Mouse (Mus musculus) heart, adult 2 months (tissue): ENCODE measurements around the gene Popdc2.

Source experiments
- CTCF ChIP-seq: fragments of 200-600 bp; IDR thresholded peaks from 2 replicates; pipeline ENCODE4 v1.8.1; 2022; ENCODE audit warnings: antibody characterized with exemption, mild to moderate bottlenecking, moderate library complexity
- POLR2A ChIP-seq: fragments of 200-500 bp; IDR thresholded peaks from 2 replicates; pipeline ENCODE4 v1.6.1; 2011; ENCODE audit warnings: mild to moderate bottlenecking, low read depth, low read length, control low read depth; ENCODE audit not compliant: insufficient read depth

DNA sequence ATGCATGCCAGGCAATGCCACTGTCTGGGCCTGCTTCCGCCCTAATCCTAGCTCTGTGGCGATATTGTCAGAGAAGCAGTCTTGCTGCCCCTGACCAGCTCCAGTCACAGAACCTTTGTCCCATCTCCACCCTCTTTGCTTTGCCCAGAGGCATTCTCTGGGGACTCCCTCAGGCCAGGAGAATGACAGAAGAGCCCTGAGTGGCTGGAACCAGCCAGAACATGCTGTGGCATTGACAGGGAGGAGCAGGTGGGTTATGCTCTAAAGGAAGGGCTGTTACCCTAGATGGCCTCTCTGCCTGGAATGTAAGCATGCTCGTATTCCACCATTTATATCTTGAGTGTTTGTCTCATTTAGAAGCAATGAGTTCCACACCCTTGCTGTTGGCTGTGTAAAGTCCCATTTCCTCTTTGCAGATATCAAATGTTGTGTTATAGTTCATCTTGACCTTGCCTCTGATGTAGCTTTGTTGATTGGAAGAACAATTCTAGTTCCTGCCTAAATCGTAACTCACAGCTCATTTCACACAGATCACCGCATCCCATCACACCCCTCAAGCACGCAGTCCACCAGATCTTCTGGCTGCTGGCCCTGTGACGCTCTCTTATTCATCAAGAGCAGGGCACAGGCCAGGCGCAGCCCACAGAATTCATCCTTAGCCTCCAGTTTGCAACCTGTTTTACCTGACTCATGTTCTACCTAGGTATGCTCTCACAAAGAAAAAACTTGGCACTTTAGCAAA lies 8.8 kb downstream of the Popdc2 start:
- TF ChIP-seq CTCF (no peak), POLR2A (no peak)
